Mouse (Mus musculus) liver, embryonic 14.5 days (tissue): ENCODE measurements around the gene Nadsyn1. TPM values are rescaled to one million over a fixed set of nuclear protein-coding genes. Genes with fewer than 3 reads are reported as not detected.
A peak's percentile ranks its signal among the peaks of the same experiment; 100 is the strongest.

Experiments
- ATAC-seq: fragments of 200-750 bp; cut with Nextera tagmentation; 2 replicates; pipeline ENCODE4 v1.8.0; 2017; ENCODE audit warnings: moderate number of reproducible peaks, mild to moderate bottlenecking, moderate library complexity; ENCODE audit not compliant: insufficient read depth
- DNase-seq, 3 experiments: peaks; one replicate each; pipeline ENCODE4 v3.0.0-alpha.2; 2012 to 2013; ENCODE audit warnings: low read depth in 3 of 3, low spot score in 3 of 3
- H3K27ac ChIP-seq: fragments of 300-500 bp; sonication (generic); 2 replicates; pipeline ENCODE4 v1.5.1; 2014; ENCODE audit warnings: moderate library complexity, mild to moderate bottlenecking, control low read depth, inconsistent platforms
- H3K27me3 ChIP-seq: fragments of 300-500 bp; sonication (generic); 2 replicates; pipeline ENCODE4 v1.6.1; 2014; ENCODE audit warnings: mild to moderate bottlenecking, low read length, moderate library complexity; ENCODE audit not compliant: control insufficient read depth, insufficient read depth
- H3K36me3 ChIP-seq: fragments of 300-500 bp; sonication (generic); replicated peaks from 2 replicates; pipeline ENCODE4 v1.6.1; 2014; ENCODE audit warnings: low read depth; ENCODE audit not compliant: control insufficient read depth, insufficient read depth
- H3K4me1 ChIP-seq, 2 experiments: fragments of 200-500 bp in 1 of 2; fragments of 300-500 bp in 1 of 2; sonication (generic) in 1 of 2; replicated peaks; 2 replicates each; pipeline ENCODE4 v1.6.1; 2012 to 2014; ENCODE audit warnings: antibody characterized with exemption in 1 of 2, inconsistent platforms in 1 of 2, low read length in 1 of 2; ENCODE audit not compliant: control insufficient read depth in 2 of 2, insufficient read depth in 2 of 2
- H3K4me2 ChIP-seq: fragments of 300-500 bp; sonication (generic); 2 replicates; pipeline ENCODE4 v1.6.1; 2014; ENCODE audit warnings: low read depth, mild to moderate bottlenecking, control low read depth, moderate library complexity
- H3K4me3 ChIP-seq, 2 experiments: fragments of 200-500 bp in 1 of 2; fragments of 300-500 bp in 1 of 2; sonication (generic) in 1 of 2; 2 replicates each; pipeline ENCODE4 v1.5.1; 2012 to 2014; ENCODE audit warnings: low read depth in 2 of 2, low read length in 2 of 2, mild to moderate bottlenecking in 2 of 2, control low read depth in 1 of 2, inconsistent platforms in 1 of 2, moderate library complexity in 1 of 2; ENCODE audit not compliant: insufficient read depth in 1 of 2
- H3K9ac ChIP-seq: fragments of 300-500 bp; sonication (generic); replicated peaks from 2 replicates; pipeline ENCODE4 v1.6.1; 2014; ENCODE audit warnings: mild to moderate bottlenecking, control low read depth, moderate library complexity
- H3K9me3 ChIP-seq: fragments of 300-500 bp; sonication (generic); 2 replicates; pipeline ENCODE4 v1.6.1; 2016; ENCODE audit warnings: low read length, mixed read lengths; ENCODE audit not compliant: control insufficient read depth
- CTCF ChIP-seq: IDR thresholded peaks from 2 replicates; pipeline ENCODE4 v1.5.1; 2016; ENCODE audit warnings: antibody characterized with exemption, low read depth, control low read depth
- EP300 ChIP-seq: IDR thresholded peaks from 2 replicates; pipeline ENCODE4 v1.6.1; 2016; ENCODE audit warnings: antibody characterized with exemption, low read depth
- WGBS: fragments of 180-500 bp; shearing (Covaris S2); extraction: QIAGEN DNeasy Blood & Tissue Kit; methylation state at CpG from one replicate; pipeline ENCODE4 v1.1.7; 2014; ENCODE audit not compliant: insufficient replicate concordance; 5-methylcytosine and 5-hydroxymethylcytosine counted together
- polyA plus RNA-seq, 2 experiments: library from polyadenylated mRNA; depleted of rRNA in 1 of 2; stranded (reverse) in 1 of 2; unstranded in 1 of 2; fragments of >200 nt; fragmentation: Nextera tagmentation in 1 of 2; extraction: Ambion mirVana in 1 of 2; gene quantifications; 2 replicates each; pipeline versions ENCODE4 v1.2.1 to v1.2.3; 2012 to 2014

Nadsyn1 gene
- polyA plus RNA-seq, 2 experiments, result 7.1 to 7.6 TPM

DNA sequence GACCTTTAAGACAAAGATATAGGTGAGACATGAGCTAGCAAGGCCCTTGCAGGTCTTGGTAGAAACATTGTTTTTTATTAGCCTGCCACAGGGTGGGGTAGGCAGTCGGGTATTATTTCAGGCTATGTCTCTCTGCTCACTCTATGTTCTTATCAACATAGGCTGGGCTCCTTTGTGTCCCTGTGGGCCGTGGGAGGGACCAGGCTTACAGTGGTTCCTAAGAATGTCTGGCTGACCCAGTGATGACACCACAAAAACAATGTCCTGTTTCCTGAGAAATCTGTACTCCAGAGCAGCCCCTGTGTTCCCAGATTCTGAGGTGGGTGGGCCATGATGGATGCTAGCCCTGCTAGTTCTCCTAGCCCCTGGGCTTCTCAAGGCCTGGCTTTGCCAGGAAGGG lies 45.3 kb downstream of the Nadsyn1 start:
- H3K4me2 ChIP-seq, result no peak overlapping the region
- no peak for DNase-seq
- no peak for TF ChIP-seq EP300
- no peak for TF ChIP-seq CTCF
- H3K4me1 ChIP-seq, result 0 out of 4 replicates have a peak, but pooled peaks cover 0 to 2% of the 10 kb centered on the region in 2 experiments
- no peak overlapping the region for H3K4me3 ChIP-seq
- H3K9me3 ChIP-seq, result no peaks in the 10 kb centered on the region
- 26% methylated on average over 2 of the region's 2 CpGs for WGBS
- H3K27me3 ChIP-seq, result no peaks in the 10 kb centered on the region
- H3K27ac ChIP-seq, result no peak overlapping the region
- no peak overlapping the region for H3K9ac ChIP-seq
- H3K36me3 ChIP-seq, result no peaks in the 10 kb centered on the region
- ATAC-seq, result no peak

DNA sequence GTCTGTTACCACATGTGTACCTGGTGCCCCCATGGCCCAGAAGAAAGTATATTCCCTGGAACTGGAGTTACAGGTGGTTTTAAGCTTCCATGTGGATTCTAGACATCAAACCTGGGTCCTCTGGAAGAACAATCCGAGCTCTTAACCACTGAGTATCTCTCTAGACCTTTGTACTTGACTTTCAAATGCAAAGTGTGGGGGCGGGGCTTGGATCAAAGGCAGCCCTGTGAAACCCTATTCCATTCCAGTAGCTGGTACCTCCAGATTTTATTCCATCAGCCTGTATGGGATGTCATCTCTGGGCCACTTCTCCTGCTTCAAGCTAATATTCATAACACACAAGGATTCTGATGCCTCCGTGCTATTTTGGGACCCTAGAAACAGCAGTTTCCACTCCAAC lies 46.5 kb downstream of the Nadsyn1 start:
- Histone ChIP-seq H3K27me3 (no peaks in the 10 kb centered on the region), H3K4me1 (0 out of 4 replicates have a peak, but pooled peaks cover 0 to 2% of the 10 kb centered on the region in 2 experiments), H3K9ac (no peak overlapping the region), H3K27ac (no peak overlapping the region), H3K36me3 (no peaks in the 10 kb centered on the region), H3K4me3 (no peak overlapping the region), H3K9me3 (no peaks in the 10 kb centered on the region), H3K4me2 (no peak overlapping the region)
- ATAC-seq (no peak), DNase-seq (peak in 1 of 3 experiments; percentile 19)
- WGBS, result 29% methylated on average over 3 of the region's 3 CpGs
- no peak for TF ChIP-seq EP300
- no peak for TF ChIP-seq CTCF

DNA sequence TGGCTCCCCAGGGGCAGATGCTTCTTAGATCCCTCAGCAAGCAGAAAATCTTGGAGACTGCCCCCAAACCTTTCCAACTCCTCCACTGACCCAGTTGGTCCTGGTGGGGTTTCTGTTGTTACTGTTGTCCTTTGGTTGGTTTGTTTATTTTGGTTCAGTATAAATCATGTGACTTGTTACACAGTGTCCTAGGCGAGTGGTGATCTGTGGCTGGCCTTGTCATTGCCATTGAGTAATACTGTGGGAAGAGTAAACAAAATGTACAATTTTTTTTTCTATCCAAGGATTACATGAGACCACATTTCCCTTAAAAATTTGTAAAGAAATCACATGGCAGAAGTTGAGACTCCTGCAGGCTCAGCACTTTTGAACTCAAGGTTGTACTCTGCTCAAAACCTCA lies 53.2 kb downstream of the Nadsyn1 start:
- WGBS, result 14% methylated on average over 1 of the region's 1 CpGs
- Histone ChIP-seq H3K36me3 (no peaks in the 10 kb centered on the region), H3K4me1 (peaks cover 0 to 8% of the 10 kb centered on the region in 2 experiments; a peak in 1 of 4 replicates), H3K27me3 (peaks cover 1% of the 10 kb centered on the region; the same call in 1 of the 2 replicates), H3K4me3 (no peak overlapping the region), H3K9ac (no peak overlapping the region), H3K4me2 (no peak overlapping the region), H3K9me3 (no peaks in the 10 kb centered on the region), H3K27ac (no peak overlapping the region)
- no peak for TF ChIP-seq EP300
- TF ChIP-seq CTCF, result no peak
- no peak for DNase-seq
- ATAC-seq, result no peak

DNA sequence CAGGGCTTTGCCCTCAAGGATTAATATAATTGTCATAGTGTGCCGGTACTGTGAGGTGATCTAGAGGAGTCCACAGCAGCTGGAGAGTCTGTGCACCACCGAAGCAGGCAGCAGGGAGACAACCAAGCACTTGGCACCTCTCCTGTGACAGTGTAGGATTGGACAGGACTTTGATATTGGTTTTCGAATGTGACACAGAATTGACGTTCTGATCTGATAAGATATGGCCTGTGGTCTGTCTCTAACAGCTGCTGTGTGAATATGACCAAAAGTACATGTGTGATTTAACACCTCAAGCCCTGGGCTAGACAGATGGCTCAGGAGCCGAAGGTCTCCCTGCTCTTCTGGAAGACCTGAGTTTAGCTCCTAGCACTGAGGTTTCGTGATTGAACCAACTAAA lies 54.4 kb downstream of the Nadsyn1 start:
- H3K4me2 ChIP-seq, result no peak overlapping the region
- H3K9me3 ChIP-seq, result no peaks in the 10 kb centered on the region
- TF ChIP-seq CTCF, result no peak
- TF ChIP-seq EP300, result no peak
- H3K27ac ChIP-seq, result no peak overlapping the region
- H3K4me1 ChIP-seq, result peaks cover 0 to 8% of the 10 kb centered on the region in 2 experiments; a peak in 1 of 4 replicates
- no peak overlapping the region for H3K4me3 ChIP-seq
- H3K27me3 ChIP-seq, result peaks cover 3% of the 10 kb centered on the region; the same call in 1 of the 2 replicates
- H3K9ac ChIP-seq, result no peak overlapping the region
- no peaks in the 10 kb centered on the region for H3K36me3 ChIP-seq
- DNase-seq (no peak), ATAC-seq (no peak)
- 37% methylated on average over 6 of the region's 6 CpGs for WGBS

DNA sequence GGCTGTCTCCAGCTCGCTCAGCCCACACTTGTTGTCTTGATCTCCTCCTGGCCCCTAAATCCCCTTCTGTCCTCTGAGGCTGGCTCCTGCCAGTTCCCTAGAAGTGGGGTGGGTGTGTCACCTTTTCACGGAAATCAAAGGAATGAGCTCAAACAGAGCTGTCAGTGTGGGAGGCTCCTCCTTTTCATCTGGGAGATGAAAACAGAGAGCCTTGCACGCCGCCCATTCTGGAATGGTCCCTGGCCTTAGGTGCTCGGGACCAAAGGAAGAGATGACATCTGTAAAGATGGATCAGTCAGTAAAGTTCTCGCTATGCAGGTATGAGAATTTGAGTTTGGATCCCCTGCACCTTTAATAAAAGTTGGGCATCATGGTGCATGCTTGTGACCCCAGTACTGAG lies 55.8 kb downstream of the Nadsyn1 start, which contains the start of gene Mrgprg:
TSS of gene Mrgprg (minus strand) at position 101 of the 400 bp plus-strand sequence.
- H3K4me1 ChIP-seq, result peaks cover 0 to 8% of the 10 kb centered on the region in 2 experiments; a peak in 1 of 4 replicates
- no peak within 1 kb of the TSS for H3K9ac ChIP-seq
- DNase-seq (no peak), ATAC-seq (no peak)
- H3K36me3 ChIP-seq, result no peaks in the 10 kb centered on the region
- TF ChIP-seq EP300 (no peak), CTCF (no peak)
- no peak within 1 kb of the TSS for H3K4me3 ChIP-seq
- no peak within 1 kb of the TSS for H3K4me2 ChIP-seq
- no peak within 1 kb of the TSS for H3K27ac ChIP-seq
- peaks cover 3% of the 10 kb centered on the region; the same call in 1 of the 2 replicates for H3K27me3 ChIP-seq
- H3K9me3 ChIP-seq, result no peaks in the 10 kb centered on the region
- 37% methylated on average over 6 of the region's 6 CpGs for WGBS
